Mouse (Mus musculus): ENCODE measurements at regions not wholly inside any gene's neighbourhood (a gene's known extent, or its start where the extent isn't known, plus 50 kb on each side); places are given as distances from the start of the nearest gene placed in this dataset.

GRCm38 (mm10) chr15:70982719-70983118 lies 2851.6 kb upstream of the Gm6569 start:
- no peak for DNase-seq

DNA sequence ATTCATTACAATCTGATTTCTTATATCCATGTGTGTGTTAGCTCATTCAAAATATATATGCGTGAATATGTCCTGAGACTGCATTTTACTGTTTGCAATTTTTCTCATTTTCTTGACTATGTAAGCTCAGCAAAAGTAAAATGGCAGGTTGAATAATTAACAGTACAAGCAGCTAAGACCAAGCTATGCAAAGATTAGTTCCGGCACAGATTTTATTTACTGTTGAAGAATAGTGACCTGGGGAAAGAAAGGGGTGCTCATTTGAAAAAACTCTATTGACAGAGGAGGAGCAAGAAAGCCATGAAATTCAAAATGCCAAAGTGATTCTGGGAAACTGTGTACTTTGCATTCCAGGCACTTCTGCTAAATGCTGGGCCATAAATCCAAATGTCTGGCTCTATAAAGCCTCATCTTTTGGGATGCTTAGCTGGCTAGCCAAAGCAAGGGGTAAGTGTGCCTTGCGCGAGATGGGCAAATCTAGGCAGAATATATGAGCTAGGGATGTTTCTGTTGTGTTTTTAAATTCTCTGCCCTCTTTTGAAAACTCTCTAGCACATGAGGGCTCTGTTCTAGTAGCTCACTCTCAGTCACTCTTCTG lies 2846.3 kb upstream of the Gm6569 start:
- DNase-seq, result no peak

DNA sequence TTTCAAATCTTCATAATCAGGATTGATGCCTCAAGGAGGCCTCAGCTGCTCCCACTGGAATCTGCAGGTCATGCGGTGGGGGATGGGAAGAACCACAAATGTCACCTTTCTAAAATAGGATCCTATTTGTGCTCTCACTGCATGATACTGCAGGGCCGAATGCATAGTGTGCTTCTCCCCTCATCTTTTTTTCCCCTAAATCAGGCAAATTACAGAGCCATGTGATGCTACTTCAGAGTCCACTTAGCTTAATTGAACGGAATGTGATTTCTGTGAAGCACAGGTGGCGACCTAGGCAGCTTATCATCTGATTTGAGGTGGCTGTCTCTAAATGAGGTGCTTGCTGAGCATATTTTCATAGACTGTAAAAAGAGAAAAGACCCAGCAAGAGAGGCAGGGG lies 2841.0 kb upstream of the Gm6569 start:
- no peak for DNase-seq

DNA sequence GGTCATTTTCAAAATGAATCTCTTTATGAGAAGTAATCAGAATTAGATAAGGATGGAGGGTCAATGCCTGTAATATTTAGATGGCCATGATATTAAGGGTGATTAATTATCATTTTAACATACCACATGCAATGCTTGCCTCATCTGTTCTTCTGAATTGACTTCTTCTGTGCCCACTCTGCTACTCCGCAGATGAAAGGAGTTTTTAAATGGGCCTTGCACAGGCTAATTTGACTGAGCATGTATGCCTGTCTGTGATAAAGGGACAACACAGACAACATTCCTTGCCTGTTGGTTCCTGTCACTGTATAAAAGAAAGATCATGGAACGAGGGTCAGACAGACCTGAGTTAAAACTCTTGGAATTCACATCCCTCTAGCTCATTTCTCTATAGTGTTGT lies 2824.0 kb upstream of the Gm6569 start:
- DNase-seq, result no peak

DNA sequence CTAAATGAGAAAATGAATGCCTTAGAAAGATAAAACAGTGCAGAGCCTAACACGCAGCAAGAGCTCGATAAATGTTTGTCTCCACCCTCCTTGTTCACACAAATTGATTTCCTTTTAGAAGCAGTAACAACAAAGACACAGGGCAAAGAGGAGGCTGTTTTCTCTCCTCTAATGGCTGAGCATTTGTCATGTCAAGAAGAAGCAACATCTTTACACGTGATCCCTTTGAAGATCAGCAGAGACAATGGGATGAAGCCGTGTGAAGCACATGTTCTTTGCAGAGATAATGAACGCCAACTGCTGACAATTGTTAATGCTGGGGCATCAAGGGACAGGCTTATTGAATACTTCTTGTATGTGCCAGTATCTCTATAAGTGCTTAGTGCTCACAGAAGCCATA lies 2823.6 kb upstream of the Gm6569 start:
- DNase-seq, result no peak

- DNase-seq, result no peak
Observed at GRCm38 (mm10) chr15:71054251-71054852, 2780.0 kb upstream of the Gm6569 start.

DNA sequence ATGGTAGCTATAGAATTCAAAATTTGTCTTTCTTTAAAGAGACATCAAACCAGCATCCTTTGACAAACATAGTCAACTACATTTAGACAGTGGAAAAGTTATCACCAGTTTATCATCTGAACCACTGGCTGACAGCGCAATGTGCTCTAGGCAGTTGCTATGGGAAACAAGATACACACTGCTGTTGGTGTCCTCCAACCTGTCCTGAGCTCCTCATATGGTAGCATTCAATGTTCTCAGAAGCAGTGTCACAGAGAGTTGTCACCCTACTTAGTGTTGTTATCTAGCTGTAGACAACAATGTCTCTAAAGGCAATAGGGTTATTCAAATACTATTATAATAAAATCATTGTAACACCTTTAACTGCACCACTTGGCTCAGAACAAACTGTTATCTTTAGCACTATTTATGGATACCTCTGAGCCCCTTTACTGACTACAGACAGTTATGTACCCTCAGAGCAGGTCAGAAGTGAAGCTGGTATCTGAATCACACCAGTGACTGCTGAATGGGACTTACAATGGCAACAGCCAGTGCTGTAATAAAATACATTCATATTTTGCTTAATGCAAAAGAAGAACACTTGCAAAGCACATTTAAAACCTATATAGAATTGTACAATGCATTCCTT lies 2747.9 kb upstream of the Gm6569 start:
- no peak for DNase-seq

DNA sequence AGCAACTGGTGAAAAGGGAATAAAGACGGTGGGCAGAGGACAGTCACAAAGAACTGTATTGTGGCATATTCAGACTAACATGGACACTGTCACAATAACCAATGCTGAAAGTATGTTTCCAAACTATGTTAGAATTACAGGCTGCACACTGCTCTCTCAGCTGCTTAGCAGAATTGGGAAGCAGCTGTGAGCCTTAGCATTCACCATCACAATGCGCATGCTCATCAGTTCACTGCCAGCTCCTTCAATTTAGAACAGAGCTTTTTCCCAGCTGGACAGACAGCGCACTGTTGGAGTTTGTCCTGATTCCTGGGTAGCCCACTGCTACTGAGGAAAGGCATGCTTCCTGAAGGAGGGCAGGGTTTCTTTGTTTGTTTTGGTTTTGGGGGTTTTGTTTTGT lies 2735.2 kb upstream of the Gm6569 start:
- DNase-seq, result no peak

- no peak for DNase-seq
Observed at GRCm38 (mm10) chr15:71129802-71130201, 2704.6 kb upstream of the Gm6569 start.

- DNase-seq, result no peak
Observed at GRCm38 (mm10) chr15:71157680-71158079, 2676.7 kb upstream of the Gm6569 start.

GRCm38 (mm10) chr15:71162097-71162496 lies 2672.3 kb upstream of the Gm6569 start:
- no peak for DNase-seq

DNA sequence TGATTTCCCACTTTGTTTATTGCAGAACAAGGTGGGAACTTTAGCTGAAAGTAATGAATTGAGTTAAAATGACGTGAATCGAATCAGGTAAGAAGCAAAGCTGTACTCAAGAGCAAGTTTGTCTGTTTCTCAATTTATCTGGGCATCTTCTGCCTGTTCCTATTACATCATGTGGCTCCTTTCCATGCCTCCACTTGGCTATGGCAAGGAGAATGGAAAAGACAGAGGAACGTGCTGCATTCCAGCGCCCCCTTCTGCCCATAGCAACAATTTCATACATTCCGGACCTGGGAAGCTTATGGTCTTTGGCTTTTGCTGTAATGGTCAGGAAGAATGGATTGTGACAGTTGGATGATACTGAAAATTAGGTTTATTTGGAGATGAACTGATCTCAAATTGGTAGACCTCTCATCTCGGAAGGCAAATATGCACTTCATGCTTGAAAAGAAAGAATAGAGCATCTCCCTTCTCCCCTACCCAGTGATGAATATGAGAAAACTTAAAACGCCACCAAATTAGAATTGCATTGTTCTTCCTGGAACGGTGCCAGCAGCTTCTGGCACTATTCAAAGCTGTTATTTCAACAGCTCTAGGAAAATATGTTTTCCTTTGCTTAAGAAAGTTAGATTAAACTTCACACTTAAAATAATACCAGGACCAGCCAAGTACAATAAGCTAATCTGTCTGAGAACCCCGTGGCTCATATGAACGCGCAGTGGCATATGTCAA lies 2639.2 kb upstream of the Gm6569 start:
- DNase-seq, result peak; percentile 5 to 12

GRCm38 (mm10) chr15:71240647-71241351 lies 2593.6 kb upstream of the Gm6569 start:
- peak; percentile 62 to 66 for DNase-seq

- peak in 1 of 2 experiments; percentile 6 for DNase-seq
Observed at GRCm38 (mm10) chr15:71243539-71243938, 2590.8 kb upstream of the Gm6569 start.

DNA sequence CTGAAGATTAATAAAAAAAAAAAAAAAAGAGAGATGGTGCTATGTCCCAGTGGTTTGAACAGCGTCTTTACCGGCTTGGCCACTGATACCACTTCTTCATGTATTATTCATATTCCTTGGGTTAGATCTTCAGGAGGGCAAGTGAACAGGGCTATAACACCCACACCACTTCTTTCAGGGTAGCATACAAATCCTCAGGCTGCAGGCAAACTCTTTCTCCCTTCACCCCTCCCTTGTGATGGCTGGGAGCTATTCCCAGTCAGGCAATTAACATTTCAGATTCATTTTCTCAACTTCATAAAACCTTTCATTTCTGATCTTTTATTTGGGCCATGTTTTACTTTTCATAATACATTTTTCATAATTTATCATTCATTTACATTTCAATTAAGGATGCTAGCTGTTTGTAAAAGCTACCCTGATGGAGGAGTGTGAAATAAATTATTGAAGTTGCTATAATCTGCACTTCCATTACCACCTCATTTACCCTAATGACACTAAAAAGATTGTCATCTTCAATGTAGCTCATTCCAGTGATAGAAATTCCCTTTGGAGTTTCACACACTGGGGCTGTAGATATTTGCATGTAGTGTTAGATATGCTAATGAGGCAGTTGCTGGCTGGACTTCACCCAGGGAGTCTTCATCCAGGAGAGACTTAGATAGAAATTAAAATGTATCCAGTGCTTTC lies 2558.3 kb upstream of the Gm6569 start:
- no peak for DNase-seq

GRCm38 (mm10) chr15:71276566-71276912 lies 2557.8 kb upstream of the Gm6569 start:
- DNase-seq, result no peak

DNA sequence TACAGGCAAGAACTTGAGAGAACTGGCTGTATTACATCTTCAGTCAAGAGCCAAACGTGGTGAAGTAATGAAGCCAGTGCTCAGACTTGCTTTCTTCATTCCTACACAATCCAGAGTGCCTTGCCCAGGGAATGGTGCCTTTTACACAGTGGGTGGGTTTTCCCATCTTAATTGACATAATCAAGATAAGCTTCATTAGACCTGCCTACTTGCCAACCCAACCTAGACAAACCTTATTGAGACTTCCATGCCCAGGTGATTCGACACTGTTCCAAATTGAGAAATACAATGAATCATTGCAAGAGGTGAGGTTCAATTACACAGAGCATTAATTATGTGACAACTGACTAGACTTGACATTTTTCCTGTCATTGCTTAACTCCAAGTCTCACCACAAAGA lies 2557.0 kb upstream of the Gm6569 start:
- no peak for DNase-seq

DNA sequence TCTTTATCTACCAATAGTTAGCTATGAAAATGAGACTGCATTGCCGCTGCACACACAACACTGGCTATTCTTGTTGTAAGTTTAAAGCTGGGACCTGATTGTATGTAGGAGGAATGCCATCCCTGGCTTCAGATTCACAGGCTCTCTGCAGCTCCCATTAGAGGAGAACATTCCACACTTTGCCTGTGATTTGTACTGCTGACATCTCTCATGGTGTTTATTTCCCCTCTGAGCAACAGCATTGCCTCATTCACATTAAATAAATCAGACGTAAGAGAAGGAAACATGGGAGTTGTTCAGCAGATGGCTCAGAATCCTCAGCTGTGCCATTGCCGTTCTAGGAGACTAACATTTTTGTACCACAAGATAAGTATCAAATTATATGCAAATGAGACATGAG lies 2550.6 kb upstream of the Gm6569 start:
- no peak for DNase-seq

DNA sequence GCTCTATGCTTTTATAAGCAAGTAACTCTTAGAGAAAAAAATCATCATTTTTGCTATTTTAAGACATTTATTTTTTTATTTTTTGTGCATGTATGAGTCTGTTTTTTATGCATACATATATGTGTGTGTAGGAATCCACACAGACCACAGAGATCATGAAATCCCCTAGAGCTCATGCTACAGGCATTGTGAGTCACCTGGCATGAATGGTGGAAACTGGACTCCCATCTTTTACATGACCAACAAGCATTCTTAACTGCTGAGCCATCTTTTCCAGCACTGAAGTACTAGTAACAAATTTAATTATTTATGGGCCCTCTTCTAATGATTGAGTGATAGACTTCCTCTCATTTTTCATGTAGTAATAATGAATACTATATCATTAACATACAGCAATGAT lies 2531.8 kb upstream of the Gm6569 start:
- DNase-seq, result no peak

DNA sequence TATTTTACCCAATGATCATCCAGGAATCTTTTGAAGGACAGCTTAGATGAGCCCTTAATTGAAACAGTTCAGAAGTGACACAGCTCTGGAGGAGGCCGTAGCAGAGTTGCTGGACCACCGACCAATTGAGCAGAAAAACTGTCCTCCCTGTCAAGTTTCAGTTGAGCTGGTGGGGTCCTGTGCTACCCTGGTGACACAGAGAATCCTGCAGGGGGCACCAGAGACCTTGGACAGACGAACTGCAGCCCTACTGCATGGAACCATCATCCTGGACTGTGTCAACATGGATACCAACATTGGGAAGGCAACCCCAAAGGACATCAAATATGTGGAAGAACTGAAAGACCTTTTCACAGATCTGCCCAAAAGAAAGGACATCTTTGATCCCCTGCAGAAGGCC lies 2524.1 kb upstream of the Gm6569 start:
- DNase-seq, result no peak

GRCm38 (mm10) chr15:71326596-71326995 lies 2507.8 kb upstream of the Gm6569 start:
- no peak for DNase-seq

GRCm38 (mm10) chr15:71358189-71358790 lies 2476.1 kb upstream of the Gm6569 start:
- DNase-seq, result no peak
